Mouse (Mus musculus) thymus, postnatal 0 days (tissue): ENCODE measurements around the gene Camk2d. TPM values are rescaled to one million over a fixed set of nuclear protein-coding genes. Genes with fewer than 3 reads are reported as not detected.

ENCODE experiments used
- DNase-seq: peaks from one replicate; pipeline ENCODE4 v3.0.0-alpha.2; 2015; ENCODE audit warnings: low spot score
- polyA plus RNA-seq: library from polyadenylated mRNA; unstranded; fragments of >200 nt; fragmentation: Nextera tagmentation; extraction: Ambion mirVana; gene quantifications from 2 replicates; pipeline ENCODE4 v1.2.1, GENCODE M21; 2015

Gene Camk2d
- polyA plus RNA-seq, 1 experiment from 2014 or later: 39.5 TPM

- no peak for DNase-seq
These were observed 15.5 kb downstream of the Camk2d start for GRCm38 (mm10) chr3:126611624-126612023.

GRCm38 (mm10) chr3:126612748-126613509 lies 16.8 kb downstream of the Camk2d start:
- no peak for DNase-seq

- DNase-seq: no peak
These were observed 17.5 kb downstream of the Camk2d start for GRCm38 (mm10) chr3:126613510-126614128.

GRCm38 (mm10) chr3:126615306-126615705 lies 19.2 kb downstream of the Camk2d start:
- no peak for DNase-seq

- DNase-seq: no peak
These were observed 24.1 kb downstream of the Camk2d start for GRCm38 (mm10) chr3:126620152-126620551.

GRCm38 (mm10) chr3:126622509-126622908 lies 26.4 kb downstream of the Camk2d start:
- DNase-seq: no peak

GRCm38 (mm10) chr3:126624994-126625763 lies 29.1 kb downstream of the Camk2d start:
- no peak for DNase-seq

- no peak for DNase-seq
These were observed 29.6 kb downstream of the Camk2d start for GRCm38 (mm10) chr3:126625764-126626040.

- DNase-seq: no peak
These were observed 31.9 kb downstream of the Camk2d start for GRCm38 (mm10) chr3:126627968-126628367.

- peak; percentile 17 for DNase-seq
These were observed 32.3 kb downstream of the Camk2d start for GRCm38 (mm10) chr3:126628380-126628779.

GRCm38 (mm10) chr3:126629040-126629439 lies 32.9 kb downstream of the Camk2d start:
- DNase-seq: no peak

- DNase-seq: peak; percentile 37
These were observed 34.2 kb downstream of the Camk2d start for GRCm38 (mm10) chr3:126630111-126630869.

- DNase-seq: no peak
These were observed 35.5 kb downstream of the Camk2d start for GRCm38 (mm10) chr3:126631583-126631982.

GRCm38 (mm10) chr3:126632580-126632979 lies 36.5 kb downstream of the Camk2d start:
- DNase-seq: no peak

GRCm38 (mm10) chr3:126634171-126634570 lies 38.1 kb downstream of the Camk2d start:
- DNase-seq: no peak

- DNase-seq: no peak
These were observed 42.2 kb downstream of the Camk2d start for GRCm38 (mm10) chr3:126638259-126638658.

- DNase-seq: no peak
These were observed 43.0 kb downstream of the Camk2d start for GRCm38 (mm10) chr3:126639098-126639513.

- DNase-seq: no peak
These were observed 44.5 kb downstream of the Camk2d start for GRCm38 (mm10) chr3:126640443-126641251.

- DNase-seq: no peak
These were observed 45.3 kb downstream of the Camk2d start for GRCm38 (mm10) chr3:126641451-126641850.
